Mouse (Mus musculus) midbrain, postnatal 0 days (tissue): ENCODE measurements around the gene Sorcs2. TPM values are rescaled to one million over a fixed set of nuclear protein-coding genes. Genes with fewer than 3 reads are reported as not detected.

Experiments
- ATAC-seq: fragments of 200-750 bp; cut with Nextera tagmentation; 2 replicates; pipeline ENCODE4 v1.8.0; 2017; ENCODE audit warnings: moderate number of reproducible peaks, mild to moderate bottlenecking, moderate TSS enrichment, moderate library complexity; ENCODE audit not compliant: low FRiP score
- DNase-seq: peaks from one replicate; pipeline ENCODE4 v3.0.0-alpha.2; 2015; ENCODE audit warnings: low spot score
- H3K27ac ChIP-seq: fragments of 300-500 bp; sonication (generic); 2 replicates; pipeline ENCODE4 v1.5.1; 2014; ENCODE audit warnings: low read depth, mild to moderate bottlenecking, low read length, mixed read lengths
- H3K27me3 ChIP-seq: fragments of 300-500 bp; sonication (generic); 2 replicates; pipeline ENCODE4 v1.6.1; 2014; ENCODE audit warnings: low read length, control low read depth, mixed read lengths; ENCODE audit not compliant: insufficient read depth
- H3K36me3 ChIP-seq: fragments of 300-500 bp; sonication (generic); 2 replicates; pipeline ENCODE4 v1.6.1; 2014; ENCODE audit warnings: low read length, control low read depth, mixed read lengths; ENCODE audit not compliant: insufficient read depth
- H3K4me1 ChIP-seq: fragments of 300-500 bp; sonication (generic); 2 replicates; pipeline ENCODE4 v1.6.1; 2014; ENCODE audit warnings: mild to moderate bottlenecking, control low read depth, antibody characterized with exemption, low read length, mixed read lengths; ENCODE audit not compliant: insufficient read depth
- H3K4me2 ChIP-seq: fragments of 300-500 bp; sonication (generic); 2 replicates; pipeline ENCODE4 v1.6.1; 2014; ENCODE audit warnings: low read depth, mild to moderate bottlenecking, low read length, mixed read lengths; ENCODE audit not compliant: poor library complexity, severe bottlenecking
- H3K4me3 ChIP-seq: fragments of 300-500 bp; sonication (generic); 2 replicates; pipeline ENCODE4 v1.5.1; 2014; ENCODE audit warnings: low read depth, mild to moderate bottlenecking, low read length, moderate library complexity
- H3K9ac ChIP-seq: fragments of 300-500 bp; sonication (generic); replicated peaks from 2 replicates; pipeline ENCODE4 v1.6.1; 2014; ENCODE audit warnings: mild to moderate bottlenecking, low read length, moderate library complexity, mixed read lengths; ENCODE audit not compliant: poor library complexity, severe bottlenecking
- H3K9me3 ChIP-seq: fragments of 300-500 bp; sonication (generic); 2 replicates; pipeline ENCODE4 v1.6.1; 2016; ENCODE audit warnings: low read length, control low read depth
- CTCF ChIP-seq: IDR thresholded peaks from 2 replicates; pipeline ENCODE4 v1.5.1; 2016; ENCODE audit warnings: antibody characterized with exemption, mild to moderate bottlenecking
- WGBS: fragments of 180-500 bp; shearing (Covaris S2); extraction: QIAGEN DNeasy Blood & Tissue Kit; methylation state at CpG from one replicate; pipeline ENCODE4 v1.1.7; 2014; 5-methylcytosine and 5-hydroxymethylcytosine counted together
- polyA plus RNA-seq: library from polyadenylated mRNA; unstranded; fragments of >200 nt; fragmentation: Nextera tagmentation; extraction: Ambion mirVana; gene quantifications from 2 replicates; pipeline ENCODE4 v1.2.1, GENCODE M21; 2015
- total RNA-seq: library from RNA; depleted of rRNA; stranded (reverse); fragments of >200 nt; gene quantifications from 2 replicates; pipeline ENCODE4 v1.2.3, GENCODE M21; 2014

Gene Sorcs2
- total and polyA plus RNA-seq, 2 experiments from 2014 or later: 16.1 to 49.2 TPM

- Histone ChIP-seq H3K27me3 (no peaks in the 10 kb centered on the region), H3K27ac (no peak overlapping the region), H3K9me3 (no peaks in the 10 kb centered on the region), H3K4me3 (no peak overlapping the region), H3K4me1 (no peaks in the 10 kb centered on the region), H3K9ac (no peak overlapping the region), H3K4me2 (no peak overlapping the region), H3K36me3 (no peaks in the 10 kb centered on the region)
- DNase-seq: no peak
- no peak for TF ChIP-seq CTCF
- no peak for ATAC-seq
These were observed 24.8 kb upstream of the Sorcs2 start for GRCm38 (mm10) chr5:36422689-36423088.

- Histone ChIP-seq H3K27me3 (no peaks in the 10 kb centered on the region), H3K27ac (no peak overlapping the region), H3K36me3 (no peaks in the 10 kb centered on the region), H3K4me2 (no peak overlapping the region), H3K9ac (no peak overlapping the region), H3K4me3 (no peak overlapping the region), H3K9me3 (no peaks in the 10 kb centered on the region), H3K4me1 (no peaks in the 10 kb centered on the region)
- WGBS: 79% methylated on average over 3 of the region's 3 CpGs
- ATAC-seq (no peak), DNase-seq (no peak)
- TF ChIP-seq CTCF: no peak
These were observed 21.9 kb upstream of the Sorcs2 start for GRCm38 (mm10) chr5:36419861-36420260.

GRCm38 (mm10) chr5:36414712-36415331 lies 16.9 kb upstream of the Sorcs2 start:
- no peak for ATAC-seq
- H3K4me3 ChIP-seq: no peak overlapping the region
- WGBS: 72% methylated on average over 6 of the region's 6 CpGs
- no peak for TF ChIP-seq CTCF
- H3K27me3 ChIP-seq: no peaks in the 10 kb centered on the region
- no peaks in the 10 kb centered on the region; the same call in 1 of the 2 replicates for H3K4me1 ChIP-seq
- H3K9me3 ChIP-seq: no peaks in the 10 kb centered on the region
- no peak overlapping the region for H3K9ac ChIP-seq
- H3K27ac ChIP-seq: no peak overlapping the region
- no peak overlapping the region for H3K4me2 ChIP-seq
- no peak for DNase-seq
- no peaks in the 10 kb centered on the region for H3K36me3 ChIP-seq

GRCm38 (mm10) chr5:36398463-36399364 lies 775 bp upstream of the Sorcs2 start:
- Histone ChIP-seq H3K4me2 (peak overlapping the region; percentile 97), H3K9ac (no peak overlapping the region), H3K9me3 (no peaks in the 10 kb centered on the region), H3K4me1 (peaks cover 8% of the 10 kb centered on the region), H3K27me3 (no peaks in the 10 kb centered on the region), H3K4me3 (0 out of 2 replicates have a peak overlapping the region, but pooled peaks have one; percentile 6), H3K27ac (no peak overlapping the region), H3K36me3 (no peaks in the 10 kb centered on the region)
- ATAC-seq (no peak), DNase-seq (peak; percentile 59)
- 6% methylated on average over 18 of the region's 18 CpGs for WGBS
- peak; percentile 70 for TF ChIP-seq CTCF

GRCm38 (mm10) chr5:36397384-36397759 lies 567 bp downstream of the Sorcs2 start:
- no peaks in the 10 kb centered on the region for H3K36me3 ChIP-seq
- H3K27ac ChIP-seq: no peak overlapping the region
- WGBS: under 1% methylated on average over 36 of the region's 36 CpGs
- H3K4me2 ChIP-seq: peak overlapping the region; percentile 97
- H3K4me3 ChIP-seq: peak overlapping the region; percentile 90
- no peaks in the 10 kb centered on the region for H3K9me3 ChIP-seq
- peak; percentile 41 for TF ChIP-seq CTCF
- H3K27me3 ChIP-seq: no peaks in the 10 kb centered on the region
- peak overlapping the region; percentile 77 for H3K9ac ChIP-seq
- no peak for ATAC-seq
- H3K4me1 ChIP-seq: peaks cover 12% of the 10 kb centered on the region
- no peak for DNase-seq
